Mouse (Mus musculus) embryonic facial prominence, embryonic 15.5 days (tissue): ENCODE data around the gene Lypd5. TPM values are rescaled to one million over a fixed set of nuclear protein-coding genes. Genes with fewer than 3 reads are reported as not detected.

Experiments
- ATAC-seq: fragments of 200-750 bp; cut with Nextera tagmentation; 2 replicates; pipeline ENCODE4 v1.8.0; 2017; ENCODE audit warnings: low read depth, moderate TSS enrichment; ENCODE audit not compliant: insufficient number of reproducible peaks, low FRiP score, low TSS enrichment
- H3K27ac ChIP-seq: fragments of 300-500 bp; sonication (generic); replicated peaks from 2 replicates; pipeline ENCODE4 v1.5.1; 2015; ENCODE audit warnings: mild to moderate bottlenecking, inconsistent platforms
- H3K27me3 ChIP-seq: fragments of 300-500 bp; sonication (generic); 2 replicates; pipeline ENCODE4 v1.6.1; 2015; ENCODE audit warnings: inconsistent platforms
- H3K36me3 ChIP-seq: fragments of 300-500 bp; sonication (generic); 2 replicates; pipeline ENCODE4 v1.6.1; 2015; ENCODE audit warnings: mild to moderate bottlenecking, inconsistent platforms
- H3K4me1 ChIP-seq: fragments of 300-500 bp; sonication (generic); 2 replicates; pipeline ENCODE4 v1.6.1; 2015; ENCODE audit warnings: inconsistent platforms
- H3K4me2 ChIP-seq: fragments of 300-500 bp; sonication (generic); replicated peaks from 2 replicates; pipeline ENCODE4 v1.6.1; 2015; ENCODE audit warnings: mild to moderate bottlenecking, inconsistent platforms
- H3K4me3 ChIP-seq: fragments of 300-500 bp; sonication (generic); replicated peaks from 2 replicates; pipeline ENCODE4 v1.5.1; 2015; ENCODE audit warnings: mild to moderate bottlenecking, inconsistent platforms
- H3K9ac ChIP-seq: fragments of 300-500 bp; sonication (generic); 2 replicates; pipeline ENCODE4 v1.6.1; 2015; ENCODE audit warnings: inconsistent platforms
- H3K9me3 ChIP-seq: fragments of 300-500 bp; sonication (generic); replicated peaks from 2 replicates; pipeline ENCODE4 v1.6.1; 2016; ENCODE audit warnings: inconsistent platforms
- WGBS: fragments of 180-500 bp; shearing (Covaris S2); methylation state at CpG from one replicate; pipeline ENCODE4 v1.1.7; 2015; 5-methylcytosine and 5-hydroxymethylcytosine counted together
- polyA plus RNA-seq: library from polyadenylated mRNA; unstranded; fragments of >200 nt; fragmentation: Nextera tagmentation; extraction: Ambion mirVana; gene quantifications from 2 replicates; pipeline ENCODE4 v1.2.1, GENCODE M21; 2015

Lypd5 gene
- polyA plus RNA-seq, 1 experiment from 2014 or later: 40.2 TPM

- H3K9me3 ChIP-seq: 0 out of 2 replicates have a peak, but pooled peaks cover 10% of the 10 kb centered on the region
- H3K9ac ChIP-seq: no peak overlapping the region
- H3K4me1 ChIP-seq: 0 out of 2 replicates have a peak, but pooled peaks cover 5% of the 10 kb centered on the region
- H3K4me3 ChIP-seq: no peak overlapping the region
- no peak overlapping the region for H3K4me2 ChIP-seq
- no peak overlapping the region for H3K27ac ChIP-seq
- ATAC-seq: no peak
- no peaks in the 10 kb centered on the region for H3K27me3 ChIP-seq
- H3K36me3 ChIP-seq: no peaks in the 10 kb centered on the region
- WGBS: 82% methylated on average over 14 of the region's 14 CpGs
These were observed 21.6 kb upstream of the Lypd5 start for GRCm38 (mm10) chr7:24327281-24327975.

- no peaks in the 10 kb centered on the region for H3K4me1 ChIP-seq
- H3K4me3 ChIP-seq: no peak within 1 kb of the TSS
- WGBS: 45% methylated on average over 49 of the region's 49 CpGs
- no peak for ATAC-seq
- no peaks in the 10 kb centered on the region for H3K36me3 ChIP-seq
- no peak within 1 kb of the TSS for H3K9ac ChIP-seq
- no peaks in the 10 kb centered on the region for H3K9me3 ChIP-seq
- peaks cover 17% of the 10 kb centered on the region for H3K27me3 ChIP-seq
- no peak within 1 kb of the TSS for H3K27ac ChIP-seq
- H3K4me2 ChIP-seq: no peak within 1 kb of the TSS
These were observed 15.6 kb upstream of the Lypd5 start, which contains the start of gene Tescl for GRCm38 (mm10) chr7:24333304-24333986. TSS of gene Tescl (minus strand) at chr7:24333936.

GRCm38 (mm10) chr7:24335699-24336309 lies 13.2 kb upstream of the Lypd5 start:
- H3K9me3 ChIP-seq: no peaks in the 10 kb centered on the region
- WGBS: 11% methylated on average over 5 of the region's 5 CpGs
- no peaks in the 10 kb centered on the region for H3K4me1 ChIP-seq
- no peak overlapping the region for H3K4me3 ChIP-seq
- no peak for ATAC-seq
- H3K27ac ChIP-seq: no peak overlapping the region
- peaks cover 17% of the 10 kb centered on the region for H3K27me3 ChIP-seq
- H3K36me3 ChIP-seq: no peaks in the 10 kb centered on the region
- no peak overlapping the region for H3K9ac ChIP-seq
- H3K4me2 ChIP-seq: no peak overlapping the region

GRCm38 (mm10) chr7:24338241-24338640 lies 10.8 kb upstream of the Lypd5 start:
- Histone ChIP-seq H3K36me3 (no peaks in the 10 kb centered on the region), H3K27me3 (peaks cover 14% of the 10 kb centered on the region), H3K4me1 (no peaks in the 10 kb centered on the region), H3K4me3 (no peak overlapping the region), H3K9me3 (no peaks in the 10 kb centered on the region), H3K4me2 (no peak overlapping the region), H3K9ac (no peak overlapping the region), H3K27ac (no peak overlapping the region)
- 44% methylated on average over 2 of the region's 2 CpGs for WGBS
- no peak for ATAC-seq

- H3K27ac ChIP-seq: no peak overlapping the region
- H3K4me3 ChIP-seq: no peak overlapping the region
- no peak overlapping the region for H3K9ac ChIP-seq
- WGBS: 60% methylated on average over 7 of the region's 7 CpGs
- H3K36me3 ChIP-seq: no peaks in the 10 kb centered on the region
- no peaks in the 10 kb centered on the region for H3K4me1 ChIP-seq
- ATAC-seq: no peak
- no peaks in the 10 kb centered on the region for H3K27me3 ChIP-seq
- H3K9me3 ChIP-seq: no peaks in the 10 kb centered on the region
- H3K4me2 ChIP-seq: no peak overlapping the region
These were observed 5.2 kb upstream of the Lypd5 start for GRCm38 (mm10) chr7:24343701-24344272.

- no peak overlapping the region for H3K9ac ChIP-seq
- H3K27me3 ChIP-seq: no peaks in the 10 kb centered on the region
- H3K27ac ChIP-seq: no peak overlapping the region
- H3K36me3 ChIP-seq: no peaks in the 10 kb centered on the region
- H3K4me1 ChIP-seq: no peaks in the 10 kb centered on the region
- H3K9me3 ChIP-seq: no peaks in the 10 kb centered on the region
- 64% methylated on average over 5 of the region's 5 CpGs for WGBS
- H3K4me2 ChIP-seq: no peak overlapping the region
- H3K4me3 ChIP-seq: no peak overlapping the region
- no peak for ATAC-seq
These were observed 2.6 kb upstream of the Lypd5 start for GRCm38 (mm10) chr7:24346444-24346843.

GRCm38 (mm10) chr7:24355646-24356045 lies 6.7 kb downstream of the Lypd5 start:
- H3K4me1 ChIP-seq: no peaks in the 10 kb centered on the region
- 84% methylated on average over 6 of the region's 6 CpGs for WGBS
- ATAC-seq: no peak
- H3K4me2 ChIP-seq: no peak overlapping the region
- no peaks in the 10 kb centered on the region for H3K9me3 ChIP-seq
- no peaks in the 10 kb centered on the region for H3K27me3 ChIP-seq
- no peak overlapping the region for H3K9ac ChIP-seq
- no peak overlapping the region for H3K4me3 ChIP-seq
- 0 out of 2 replicates have a peak overlapping the region, but pooled peaks have one; percentile 4 for H3K27ac ChIP-seq
- no peaks in the 10 kb centered on the region for H3K36me3 ChIP-seq

- Histone ChIP-seq H3K27me3 (no peaks in the 10 kb centered on the region), H3K36me3 (no peaks in the 10 kb centered on the region), H3K9ac (no peak overlapping the region), H3K4me1 (no peaks in the 10 kb centered on the region), H3K4me2 (no peak overlapping the region), H3K9me3 (no peaks in the 10 kb centered on the region), H3K27ac (no peak overlapping the region), H3K4me3 (no peak overlapping the region)
- WGBS: 75% methylated on average over 10 of the region's 10 CpGs
- ATAC-seq: no peak
These were observed 7.1 kb downstream of the Lypd5 start for GRCm38 (mm10) chr7:24356081-24356480.

- 53% methylated on average over 4 of the region's 4 CpGs for WGBS
- no peak for ATAC-seq
- H3K27me3 ChIP-seq: no peaks in the 10 kb centered on the region
- H3K9me3 ChIP-seq: no peaks in the 10 kb centered on the region
- no peak overlapping the region for H3K4me2 ChIP-seq
- no peak overlapping the region for H3K27ac ChIP-seq
- H3K36me3 ChIP-seq: no peaks in the 10 kb centered on the region
- H3K4me3 ChIP-seq: no peak overlapping the region
- H3K9ac ChIP-seq: no peak overlapping the region
- H3K4me1 ChIP-seq: no peaks in the 10 kb centered on the region
These were observed 8.9 kb downstream of the Lypd5 start for GRCm38 (mm10) chr7:24357899-24358298.

- Histone ChIP-seq H3K4me1 (no peaks in the 10 kb centered on the region), H3K36me3 (no peaks in the 10 kb centered on the region), H3K9me3 (no peaks in the 10 kb centered on the region), H3K4me3 (no peak overlapping the region), H3K4me2 (no peak overlapping the region), H3K27me3 (no peaks in the 10 kb centered on the region), H3K27ac (no peak overlapping the region), H3K9ac (no peak overlapping the region)
- WGBS: 28% methylated on average over 9 of the region's 9 CpGs
- no peak for ATAC-seq
These were observed 10.3 kb downstream of the Lypd5 start for GRCm38 (mm10) chr7:24359269-24359668.

GRCm38 (mm10) chr7:24361001-24361400 lies 12.0 kb downstream of the Lypd5 start:
- Histone ChIP-seq H3K4me2 (no peak overlapping the region), H3K36me3 (no peaks in the 10 kb centered on the region), H3K4me1 (no peaks in the 10 kb centered on the region), H3K9me3 (no peaks in the 10 kb centered on the region), H3K4me3 (no peak overlapping the region), H3K9ac (no peak overlapping the region), H3K27ac (no peak overlapping the region), H3K27me3 (no peaks in the 10 kb centered on the region)
- WGBS: 66% methylated on average over 4 of the region's 4 CpGs
- ATAC-seq: no peak
